Mouse (Mus musculus) stomach, embryonic 16.5 days (tissue): Measurements from ENCODE around the gene Smurf1. TPM values are rescaled to one million over a fixed set of nuclear protein-coding genes. Genes with fewer than 3 reads are reported as not detected.

Source experiments
- ATAC-seq: fragments of 200-750 bp; cut with Nextera tagmentation; 2 replicates; pipeline ENCODE4 v1.8.0; 2017; ENCODE audit warnings: moderate number of reproducible peaks, moderate TSS enrichment; ENCODE audit not compliant: insufficient read depth, low FRiP score
- H3K27ac ChIP-seq: fragments of 300-500 bp; sonication (generic); 2 replicates; pipeline ENCODE4 v1.5.1; 2014; ENCODE audit warnings: low read length
- H3K27me3 ChIP-seq: fragments of 300-500 bp; sonication (generic); 2 replicates; pipeline ENCODE4 v1.6.1; 2014; ENCODE audit warnings: low read length, control low read depth, mixed read lengths; ENCODE audit not compliant: control insufficient read depth, insufficient read depth
- H3K36me3 ChIP-seq: fragments of 300-500 bp; sonication (generic); 2 replicates; pipeline ENCODE4 v1.6.1; 2014; ENCODE audit warnings: low read length; ENCODE audit not compliant: control insufficient read depth, insufficient read depth
- H3K4me1 ChIP-seq: fragments of 300-500 bp; sonication (generic); 2 replicates; pipeline ENCODE4 v1.6.1; 2014; ENCODE audit warnings: low read length, control low read depth, mixed read lengths; ENCODE audit not compliant: control insufficient read depth, insufficient read depth
- H3K4me2 ChIP-seq: fragments of 300-500 bp; sonication (generic); 2 replicates; pipeline ENCODE4 v1.6.1; 2014; ENCODE audit warnings: low read depth, low read length, mixed read lengths
- H3K4me3 ChIP-seq: fragments of 300-500 bp; sonication (generic); replicated peaks from 2 replicates; pipeline ENCODE4 v1.5.1; 2014; ENCODE audit warnings: mild to moderate bottlenecking, low read length
- H3K9ac ChIP-seq: fragments of 300-500 bp; sonication (generic); 2 replicates; pipeline ENCODE4 v1.6.1; 2014; ENCODE audit warnings: low read length
- H3K9me3 ChIP-seq: fragments of 300-500 bp; sonication (generic); replicated peaks from 2 replicates; pipeline ENCODE4 v1.6.1; 2016; ENCODE audit warnings: low read length, control low read depth; ENCODE audit not compliant: control insufficient read depth
- WGBS: fragments of 180-500 bp; shearing (Covaris S2); extraction: QIAGEN DNeasy Blood & Tissue Kit; methylation state at CpG from one replicate; pipeline ENCODE4 v1.1.7; 2014; 5-methylcytosine and 5-hydroxymethylcytosine counted together
- polyA plus RNA-seq: library from polyadenylated mRNA; unstranded; fragments of >200 nt; fragmentation: Nextera tagmentation; extraction: Ambion mirVana; gene quantifications from 2 replicates; pipeline ENCODE4 v1.2.1, GENCODE M21; 2015

Gene Smurf1
- polyA plus RNA-seq, 1 experiment from 2014 or later, result 7.0 TPM

GRCm38 (mm10) chr5:144915828-144916227, 49.8 kb downstream of the Smurf1 start:
- no peaks in the 10 kb centered on the region for H3K9me3 ChIP-seq
- H3K4me1 ChIP-seq, result peaks cover 28% of the 10 kb centered on the region
- no peak for ATAC-seq
- H3K9ac ChIP-seq, result no peak overlapping the region
- H3K36me3 ChIP-seq, result no peaks in the 10 kb centered on the region
- H3K27me3 ChIP-seq, result no peaks in the 10 kb centered on the region
- WGBS, result 72% methylated on average over 5 of the region's 5 CpGs
- H3K4me3 ChIP-seq, result no peak overlapping the region
- no peak overlapping the region for H3K4me2 ChIP-seq
- H3K27ac ChIP-seq, result no peak overlapping the region

GRCm38 (mm10) chr5:144914433-144914906, 51.2 kb downstream of the Smurf1 start:
- 46% methylated on average over 7 of the region's 7 CpGs for WGBS
- no peak overlapping the region for H3K27ac ChIP-seq
- H3K9me3 ChIP-seq, result no peaks in the 10 kb centered on the region
- H3K4me3 ChIP-seq, result no peak overlapping the region
- H3K4me2 ChIP-seq, result no peak overlapping the region
- H3K9ac ChIP-seq, result no peak overlapping the region
- H3K36me3 ChIP-seq, result no peaks in the 10 kb centered on the region
- peaks cover 18% of the 10 kb centered on the region for H3K4me1 ChIP-seq
- no peaks in the 10 kb centered on the region for H3K27me3 ChIP-seq
- no peak for ATAC-seq

- no peak overlapping the region for H3K4me2 ChIP-seq
- H3K9ac ChIP-seq, result no peak overlapping the region
- H3K27me3 ChIP-seq, result no peaks in the 10 kb centered on the region
- no peak overlapping the region for H3K4me3 ChIP-seq
- ATAC-seq, result no peak
- no peaks in the 10 kb centered on the region for H3K9me3 ChIP-seq
- H3K4me1 ChIP-seq, result peaks cover 18% of the 10 kb centered on the region
- WGBS, result 85% methylated on average over 16 of the region's 16 CpGs
- no peak overlapping the region for H3K27ac ChIP-seq
- no peaks in the 10 kb centered on the region for H3K36me3 ChIP-seq
Observed at GRCm38 (mm10) chr5:144913923-144914322, 51.7 kb downstream of the Smurf1 start.

GRCm38 (mm10) chr5:144913361-144913760, 52.3 kb downstream of the Smurf1 start:
- H3K27ac ChIP-seq, result no peak overlapping the region
- H3K9me3 ChIP-seq, result no peaks in the 10 kb centered on the region
- H3K4me2 ChIP-seq, result no peak overlapping the region
- H3K4me3 ChIP-seq, result no peak overlapping the region
- H3K27me3 ChIP-seq, result no peaks in the 10 kb centered on the region
- H3K36me3 ChIP-seq, result no peaks in the 10 kb centered on the region
- 70% methylated on average over 5 of the region's 5 CpGs for WGBS
- H3K4me1 ChIP-seq, result peaks cover 18% of the 10 kb centered on the region
- no peak for ATAC-seq
- no peak overlapping the region for H3K9ac ChIP-seq

GRCm38 (mm10) chr5:144912519-144913310, 52.9 kb downstream of the Smurf1 start:
- 63% methylated on average over 7 of the region's 7 CpGs for whole genome bisulfite sequencing
- no peaks in the 10 kb centered on the region for H3K27me3 ChIP-seq
- no peaks in the 10 kb centered on the region for H3K36me3 ChIP-seq
- no peaks in the 10 kb centered on the region for H3K9me3 ChIP-seq
- H3K9ac ChIP-seq, result no peak overlapping the region
- H3K4me1 ChIP-seq, result peaks cover 18% of the 10 kb centered on the region
- H3K4me2 ChIP-seq, result no peak overlapping the region
- ATAC-seq, result peak; percentile 23; the same call in 1 of the 2 replicates
- H3K4me3 ChIP-seq, result no peak overlapping the region
- 0 out of 2 replicates have a peak overlapping the region, but pooled peaks have one; percentile 14 for H3K27ac ChIP-seq

- H3K27ac ChIP-seq, result no peak overlapping the region
- H3K4me1 ChIP-seq, result peaks cover 15% of the 10 kb centered on the region; the same call in 1 of the 2 replicates
- H3K9ac ChIP-seq, result no peak overlapping the region
- ATAC-seq, result no peak
- 79% methylated on average over 4 of the region's 4 CpGs for WGBS
- H3K4me3 ChIP-seq, result no peak overlapping the region
- H3K27me3 ChIP-seq, result no peaks in the 10 kb centered on the region
- H3K36me3 ChIP-seq, result no peaks in the 10 kb centered on the region
- H3K4me2 ChIP-seq, result no peak overlapping the region
- no peaks in the 10 kb centered on the region for H3K9me3 ChIP-seq
Observed at GRCm38 (mm10) chr5:144909521-144909920, 56.1 kb downstream of the Smurf1 start.

GRCm38 (mm10) chr5:144907591-144907990, 58.1 kb downstream of the Smurf1 start:
- Histone ChIP-seq H3K4me2 (no peak overlapping the region), H3K9me3 (no peaks in the 10 kb centered on the region), H3K36me3 (no peaks in the 10 kb centered on the region), H3K4me1 (peaks cover 11% of the 10 kb centered on the region; the same call in 1 of the 2 replicates), H3K27me3 (no peaks in the 10 kb centered on the region), H3K9ac (no peak overlapping the region), H3K27ac (no peak overlapping the region), H3K4me3 (no peak overlapping the region)
- ATAC-seq, result no peak
- WGBS, result 57% methylated on average over 2 of the region's 2 CpGs

GRCm38 (mm10) chr5:144904356-144905134, 61.1 kb downstream of the Smurf1 start:
- 63% methylated on average over 12 of the region's 12 CpGs for WGBS
- no peak for ATAC-seq
- Histone ChIP-seq H3K9me3 (no peaks in the 10 kb centered on the region), H3K36me3 (peaks cover 10% of the 10 kb centered on the region; the same call in 1 of the 2 replicates), H3K27ac (no peak overlapping the region), H3K4me3 (no peak overlapping the region), H3K27me3 (no peaks in the 10 kb centered on the region), H3K9ac (no peak overlapping the region), H3K4me2 (no peak overlapping the region), H3K4me1 (0 out of 2 replicates have a peak, but pooled peaks cover 4% of the 10 kb centered on the region)

GRCm38 (mm10) chr5:144901791-144902190, 63.9 kb downstream of the Smurf1 start:
- H3K27me3 ChIP-seq, result no peaks in the 10 kb centered on the region
- peaks cover 10% of the 10 kb centered on the region; the same call in 1 of the 2 replicates for H3K36me3 ChIP-seq
- H3K4me2 ChIP-seq, result no peak overlapping the region
- H3K9ac ChIP-seq, result no peak overlapping the region
- H3K27ac ChIP-seq, result no peak overlapping the region
- 83% methylated on average over 10 of the region's 10 CpGs for WGBS
- no peak overlapping the region for H3K4me3 ChIP-seq
- ATAC-seq, result no peak
- no peaks in the 10 kb centered on the region for H3K9me3 ChIP-seq
- H3K4me1 ChIP-seq, result 0 out of 2 replicates have a peak, but pooled peaks cover 4% of the 10 kb centered on the region
